Mouse (Mus musculus) liver, embryonic 11.5 days (tissue): ENCODE measurements around the gene 6430571L13Rik. TPM values are rescaled to one million over a fixed set of nuclear protein-coding genes. Genes with fewer than 3 reads are reported as not detected.

Experiments
- ATAC-seq: fragments of 200-750 bp; cut with Nextera tagmentation; replicated peaks from 2 replicates; pipeline ENCODE4 v1.8.0; 2017; ENCODE audit warnings: moderate number of reproducible peaks, mild to moderate bottlenecking, moderate TSS enrichment, moderate library complexity; ENCODE audit not compliant: low FRiP score
- DNase-seq: peaks from one replicate; pipeline ENCODE4 v3.0.0-alpha.2; 2017; ENCODE audit warnings: low spot score
- H3K27ac ChIP-seq: fragments of 300-500 bp; sonication (generic); 2 replicates; pipeline ENCODE4 v1.5.1; 2014; ENCODE audit warnings: mild to moderate bottlenecking, low read depth, low read length, control low read depth
- H3K27me3 ChIP-seq: fragments of 300-500 bp; sonication (generic); replicated peaks from 2 replicates; pipeline ENCODE4 v1.6.1; 2014; ENCODE audit warnings: low read length, mixed read lengths; ENCODE audit not compliant: control insufficient read depth, insufficient read depth
- H3K36me3 ChIP-seq: fragments of 300-500 bp; sonication (generic); 2 replicates; pipeline ENCODE4 v1.6.1; 2014; ENCODE audit warnings: mild to moderate bottlenecking, low read length, moderate library complexity, mixed read lengths; ENCODE audit not compliant: control insufficient read depth, insufficient read depth
- H3K4me1 ChIP-seq: fragments of 300-500 bp; sonication (generic); replicated peaks from 2 replicates; pipeline ENCODE4 v1.6.1; 2014; ENCODE audit warnings: low read length, mixed read lengths; ENCODE audit not compliant: control insufficient read depth, insufficient read depth
- H3K4me2 ChIP-seq: fragments of 300-500 bp; sonication (generic); 2 replicates; pipeline ENCODE4 v1.6.1; 2014; ENCODE audit warnings: mild to moderate bottlenecking, control low read depth, moderate library complexity
- H3K4me3 ChIP-seq: fragments of 300-500 bp; sonication (generic); 2 replicates; pipeline ENCODE4 v1.5.1; 2014; ENCODE audit warnings: low read depth, low read length, control low read depth
- H3K9ac ChIP-seq: fragments of 300-500 bp; sonication (generic); 2 replicates; pipeline ENCODE4 v1.6.1; 2014; ENCODE audit warnings: low read depth, low read length, control low read depth
- H3K9me3 ChIP-seq: fragments of 300-500 bp; sonication (generic); 2 replicates; pipeline ENCODE4 v1.6.1; 2016; ENCODE audit warnings: low read length, inconsistent platforms, mixed read lengths; ENCODE audit not compliant: control insufficient read depth
- WGBS: fragments of 180-500 bp; shearing (Covaris S2); extraction: QIAGEN DNeasy Blood & Tissue Kit; methylation state at CpG from one replicate; pipeline ENCODE4 v1.1.7; 2014; 5-methylcytosine and 5-hydroxymethylcytosine counted together
- polyA plus RNA-seq: library from polyadenylated mRNA; unstranded; fragments of >200 nt; fragmentation: Nextera tagmentation; extraction: Ambion mirVana; gene quantifications from 2 replicates; pipeline ENCODE4 v1.2.1, GENCODE M21; 2014

6430571L13Rik gene
- polyA plus RNA-seq, 1 experiment from 2014 or later, result 0.05 TPM

GRCm38 (mm10) chr9:107309600-107309999 lies 30.8 kb upstream of the 6430571L13Rik start:
- no peak overlapping the region for H3K9ac ChIP-seq
- no peaks in the 10 kb centered on the region for H3K36me3 ChIP-seq
- no peaks in the 10 kb centered on the region for H3K27me3 ChIP-seq
- 71% methylated on average over 5 of the region's 5 CpGs for WGBS
- DNase-seq (no peak), ATAC-seq (no peak)
- H3K4me2 ChIP-seq, result no peak overlapping the region
- H3K4me1 ChIP-seq, result peaks cover 49% of the 10 kb centered on the region
- no peak overlapping the region for H3K27ac ChIP-seq
- no peaks in the 10 kb centered on the region for H3K9me3 ChIP-seq
- H3K4me3 ChIP-seq, result no peak overlapping the region

- Histone ChIP-seq H3K27me3 (no peaks in the 10 kb centered on the region), H3K4me2 (peak overlapping the region; percentile 50), H3K9me3 (no peaks in the 10 kb centered on the region), H3K27ac (peak overlapping the region; percentile 57; the same call in 1 of the 2 replicates), H3K9ac (no peak overlapping the region), H3K4me3 (peak overlapping the region; percentile 11; the same call in 1 of the 2 replicates), H3K4me1 (peaks cover 27% of the 10 kb centered on the region), H3K36me3 (no peaks in the 10 kb centered on the region)
- 37% methylated on average over 10 of the region's 10 CpGs for WGBS
- DNase-seq (no peak), ATAC-seq (peak; percentile 87)
Observed at GRCm38 (mm10) chr9:107312811-107313584, 27.4 kb upstream of the 6430571L13Rik start.

- ATAC-seq (no peak), DNase-seq (no peak)
- no peaks in the 10 kb centered on the region for H3K36me3 ChIP-seq
- 64% methylated on average over 3 of the region's 3 CpGs for WGBS
- H3K4me1 ChIP-seq, result peaks cover 20% of the 10 kb centered on the region
- H3K27ac ChIP-seq, result no peak overlapping the region
- no peaks in the 10 kb centered on the region for H3K9me3 ChIP-seq
- no peak overlapping the region for H3K4me2 ChIP-seq
- H3K4me3 ChIP-seq, result no peak overlapping the region
- H3K27me3 ChIP-seq, result no peaks in the 10 kb centered on the region
- no peak overlapping the region for H3K9ac ChIP-seq
Observed at GRCm38 (mm10) chr9:107313926-107314325, 26.5 kb upstream of the 6430571L13Rik start.

GRCm38 (mm10) chr9:107315791-107316190 lies 24.6 kb upstream of the 6430571L13Rik start:
- no peak overlapping the region for H3K27ac ChIP-seq
- H3K4me3 ChIP-seq, result no peak overlapping the region
- no peak overlapping the region for H3K4me2 ChIP-seq
- no peaks in the 10 kb centered on the region for H3K9me3 ChIP-seq
- no peak overlapping the region for H3K9ac ChIP-seq
- H3K27me3 ChIP-seq, result no peaks in the 10 kb centered on the region
- peaks cover 20% of the 10 kb centered on the region for H3K4me1 ChIP-seq
- ATAC-seq (no peak), DNase-seq (no peak)
- H3K36me3 ChIP-seq, result no peaks in the 10 kb centered on the region
- WGBS, result 75% methylated on average over 2 of the region's 2 CpGs

- Histone ChIP-seq H3K27ac (no peak overlapping the region), H3K4me2 (no peak overlapping the region), H3K36me3 (no peaks in the 10 kb centered on the region), H3K9ac (no peak overlapping the region), H3K4me1 (no peaks in the 10 kb centered on the region), H3K4me3 (no peak overlapping the region), H3K9me3 (no peaks in the 10 kb centered on the region), H3K27me3 (no peaks in the 10 kb centered on the region)
- ATAC-seq, result no peak
- 81% methylated on average over 8 of the region's 8 CpGs for WGBS
- DNase-seq, result no peak
Observed at GRCm38 (mm10) chr9:107322461-107323050, 17.8 kb upstream of the 6430571L13Rik start.

GRCm38 (mm10) chr9:107323558-107323957 lies 16.8 kb upstream of the 6430571L13Rik start:
- DNase-seq (no peak), ATAC-seq (no peak)
- Histone ChIP-seq H3K4me2 (no peak overlapping the region), H3K27ac (no peak overlapping the region), H3K4me3 (no peak overlapping the region), H3K9me3 (no peaks in the 10 kb centered on the region), H3K9ac (no peak overlapping the region), H3K4me1 (no peaks in the 10 kb centered on the region), H3K27me3 (no peaks in the 10 kb centered on the region), H3K36me3 (no peaks in the 10 kb centered on the region)
- 56% methylated on average over 6 of the region's 6 CpGs for WGBS

- H3K4me1 ChIP-seq, result no peaks in the 10 kb centered on the region
- DNase-seq (no peak), ATAC-seq (no peak)
- 62% methylated on average over 4 of the region's 4 CpGs for WGBS
- no peak overlapping the region for H3K4me3 ChIP-seq
- H3K27ac ChIP-seq, result no peak overlapping the region
- no peaks in the 10 kb centered on the region for H3K9me3 ChIP-seq
- no peak overlapping the region for H3K4me2 ChIP-seq
- H3K36me3 ChIP-seq, result no peaks in the 10 kb centered on the region
- no peak overlapping the region for H3K9ac ChIP-seq
- no peaks in the 10 kb centered on the region for H3K27me3 ChIP-seq
Observed at GRCm38 (mm10) chr9:107324799-107325561, 15.4 kb upstream of the 6430571L13Rik start.

- Histone ChIP-seq H3K9ac (no peak overlapping the region), H3K27me3 (no peaks in the 10 kb centered on the region), H3K4me1 (no peaks in the 10 kb centered on the region), H3K9me3 (no peaks in the 10 kb centered on the region), H3K36me3 (no peaks in the 10 kb centered on the region), H3K4me2 (no peak overlapping the region), H3K27ac (no peak overlapping the region), H3K4me3 (no peak overlapping the region)
- ATAC-seq (no peak), DNase-seq (no peak)
- WGBS, result 76% methylated on average over 7 of the region's 7 CpGs
Observed at GRCm38 (mm10) chr9:107325904-107326303, 14.5 kb upstream of the 6430571L13Rik start.
